24 mouse cellular contexts compared by ENCODE assay signal in genomic region chr3:89383651-89384255, GRCm38 (mm10). TPM values are rescaled to one million over a fixed set of nuclear protein-coding genes. Genes with fewer than 3 reads are reported as not detected.
DNase-seq lines count a peak whose midpoint lies in the region; ATAC-seq and TF ChIP-seq lines count a peak whose summit lies in the region.
"Had no signal": no experiment of that assay in that cellular context is flagged by ENCODE, and none has a peak within 500 bp of the region (broad histone marks: within the 10 kb centered on the region; RNA-seq: fewer than 3 reads in every experiment).

No protein-coding gene starts in this region.

- H3K4me1 ChIP-seq in forebrain, embryonic 14.5 days (ENCODE audit: control insufficient read depth, insufficient read depth, low read length), result no peaks in the 10 kb centered on the region; the same call in 1 of the 2 replicates

- DNase-seq in gastrocnemius, adult 2 months, result peak; percentile 21
- no peak for DNase-seq in gastrocnemius, adult 18-20 months (ENCODE audit: low spot score)
- DNase-seq in thymus, postnatal 4 days, result peak; percentile 15
- DNase-seq in thymus, postnatal 10 days (ENCODE audit: low spot score in 2 of 2), result no peak
- peak; percentile 46 for DNase-seq in naive thymus-derived CD4-positive, alpha-beta T cell, adult 2 months (ENCODE audit: low read depth)
- DNase-seq in forebrain, embryonic 14.5 days (ENCODE audit: low spot score), result no peak
- DNase-seq: adrenal gland, postnatal 10 days; gastrocnemius, postnatal 25 days; kidney, adult 2 months; left cerebral cortex, postnatal 4 days; liver; right cerebral cortex, postnatal 25 days; thymus, postnatal 14 days had no signal

- H3K27me3 ChIP-seq in forebrain, embryonic 14.5 days (replicated peaks; ENCODE audit: control insufficient read depth, insufficient read depth, low read length), result no peaks in the 10 kb centered on the region
- H3K27me3 ChIP-seq: forebrain, embryonic 12.5 days had no signal

- ATAC-seq in forebrain, embryonic 14.5 days, result no peak
- no peak for ATAC-seq in megakaryocyte, adult 5-6 weeks (ENCODE audit: poor library complexity, severe bottlenecking)
- ATAC-seq: activated CD4-positive, CD25-positive, alpha-beta regulatory T cell, adult 4 months; hindbrain, postnatal 0 days; midbrain, embryonic 16.5 days had no signal

- intact Hi-C loops in gastrocnemius, adult 2 months (cut with DNase I), result no loop called here

- no peak overlapping the region for H3K4me3 ChIP-seq in gastrocnemius, adult 2 months
- H3K4me3 ChIP-seq in forebrain, embryonic 14.5 days (ENCODE audit: low read depth, low read length), result no peak overlapping the region
- H3K4me3 ChIP-seq: forebrain, embryonic 12.5 days; left cerebral cortex, adult 2 months had no signal

- peak overlapping the region; percentile 95 for H3K27ac ChIP-seq in gastrocnemius, adult 2 months
- H3K27ac ChIP-seq in forebrain, embryonic 14.5 days (ENCODE audit: low read depth, low read length), result no peak overlapping the region
- H3K27ac ChIP-seq: forebrain, embryonic 12.5 days; hindbrain, postnatal 0 days; left cerebral cortex, adult 2 months had no signal

- no peak overlapping the region for H3K4me2 ChIP-seq in forebrain, embryonic 14.5 days (ENCODE audit: low read length)
- H3K4me2 ChIP-seq: forebrain, embryonic 12.5 days had no signal

- H3K9me3 ChIP-seq in forebrain, embryonic 14.5 days (replicated peaks; ENCODE audit: control insufficient read depth, low read length), result no peaks in the 10 kb centered on the region
- H3K9me3 ChIP-seq: forebrain, embryonic 12.5 days; G1E had no signal

- TF ChIP-seq CTCF in gastrocnemius, adult 2 months (IDR thresholded peaks at IDR 0.05), result no peak

- no peak overlapping the region for H3K9ac ChIP-seq in forebrain, embryonic 14.5 days (ENCODE audit: low read length)

- no peaks in the 10 kb centered on the region for H3K36me3 ChIP-seq in forebrain, embryonic 14.5 days (ENCODE audit: control insufficient read depth, insufficient read depth, low read length)
- H3K36me3 ChIP-seq: forebrain, embryonic 12.5 days had no signal

- 89% methylated on average over 5 of the region's 5 CpGs for WGBS in forebrain, embryonic 14.5 days

RNA-seq across cellular contexts. Expression of gene Zbtb7b, which starts 10.8 kb away (rescaled TPM):
- total RNA-seq in gastrocnemius, adult 2 months (2021), result 10 to 100 TPM; 22.8 to 33.3 TPM
- 10 to 100 TPM; 26.4 to 28.3 TPM for total RNA-seq in gastrocnemius, adult 18-20 months (2021)
- 0.28 and 0.41 TPM in 2 replicates for polyA plus RNA-seq in forebrain, embryonic 14.5 days (2014; fragmentation: Nextera tagmentation; extraction: Ambion mirVana)
- total RNA-seq in megakaryocyte, adult 5-6 weeks (2015), result 38.9 and 41.1 TPM in 2 replicates
- 63.8 and 71.3 TPM in 2 replicates for total RNA-seq in megakaryocyte, adult 5-6 weeks (2017)

RNA-seq across cellular contexts. Expression of gene Dcst1, which starts 18.7 kb away (rescaled TPM):
- total RNA-seq in gastrocnemius, adult 2 months (2021), result not detected
- total RNA-seq in gastrocnemius, adult 18-20 months (2021), result not detected
- 0.78 and 0.83 TPM in 2 replicates for polyA plus RNA-seq in forebrain, embryonic 14.5 days (2014; fragmentation: Nextera tagmentation; extraction: Ambion mirVana)
- total RNA-seq in megakaryocyte, adult 5-6 weeks (2015), result 0.14 TPM in 1 of 2 replicates, not detected in the other
- total RNA-seq in megakaryocyte, adult 5-6 weeks (2017), result not detected in 2 replicates
- total RNA-seq: gastrocnemius, postnatal 25 days; hematopoietic stem cell, adult 5-6 weeks; neutrophil, adult 5-6 weeks had no signal
- polyA plus RNA-seq: G1E had no signal

RNA-seq across cellular contexts. Expression of gene Lenep, which starts 18.8 kb away (rescaled TPM):
- total RNA-seq in gastrocnemius, adult 2 months (2021), result 1 to 10 TPM in 1 of 2 experiments, under 1 TPM in 1; 0.41 to 2.1 TPM
- total RNA-seq in gastrocnemius, adult 18-20 months (2021), result under 1 TPM in 1 of 2 experiments, not detected in 1; 0.59 TPM
- polyA plus RNA-seq in forebrain, embryonic 14.5 days (2014; fragmentation: Nextera tagmentation; extraction: Ambion mirVana), result not detected in 2 replicates
- total RNA-seq in megakaryocyte, adult 5-6 weeks (2015), result 1.6 and 2.3 TPM in 2 replicates
- 0.37 and 0.44 TPM in 2 replicates for total RNA-seq in megakaryocyte, adult 5-6 weeks (2017)
- total RNA-seq: hindbrain, postnatal 0 days had no signal
- polyA plus RNA-seq: heart, embryonic 16.5 days; hindbrain, postnatal 0 days; kidney, adult 2 months; liver, embryonic 16.5 days; midbrain, embryonic 16.5 days had no signal

RNA-seq across cellular contexts. Expression of gene Dcst2, which starts 22.0 kb away (rescaled TPM):
- not detected for total RNA-seq in gastrocnemius, adult 2 months (2021)
- not detected for total RNA-seq in gastrocnemius, adult 18-20 months (2021)
- 0.08 and 0.15 TPM in 2 replicates for polyA plus RNA-seq in forebrain, embryonic 14.5 days (2014; fragmentation: Nextera tagmentation; extraction: Ambion mirVana)
- total RNA-seq in megakaryocyte, adult 5-6 weeks (2015), result not detected in 2 replicates
- total RNA-seq in megakaryocyte, adult 5-6 weeks (2017), result not detected in 2 replicates
- total RNA-seq: G1E; gastrocnemius, postnatal 25 days; hematopoietic stem cell, adult 5-6 weeks; neutrophil, adult 5-6 weeks had no signal
- polyA plus RNA-seq: G1E; heart, embryonic 16.5 days had no signal

RNA-seq across cellular contexts. Expression of gene Flad1, which starts 27.9 kb away (rescaled TPM):
- total RNA-seq in gastrocnemius, adult 2 months (2021), result 10 to 100 TPM; 40.8 to 56.4 TPM
- total RNA-seq in gastrocnemius, adult 18-20 months (2021), result 10 to 100 TPM; 45.2 to 51.6 TPM
- 34.9 and 41.0 TPM in 2 replicates for polyA plus RNA-seq in forebrain, embryonic 14.5 days (2014; fragmentation: Nextera tagmentation; extraction: Ambion mirVana)
- 9.7 and 11.6 TPM in 2 replicates for total RNA-seq in megakaryocyte, adult 5-6 weeks (2015)
- 10.8 and 11.8 TPM in 2 replicates for total RNA-seq in megakaryocyte, adult 5-6 weeks (2017)

Comparison
In these comparisons a context has a peak if more than half of its experiments do, and no peak if none do; other contexts are left out.
1. DNase-seq: peak in gastrocnemius, adult 2 months (single experiment), thymus, postnatal 4 days (single experiment) and naive thymus-derived CD4-positive, alpha-beta T cell, adult 2 months (single experiment); none in gastrocnemius, adult 18-20 months (single experiment), thymus, postnatal 10 days (0 of 2) and forebrain, embryonic 14.5 days (single experiment).